Mouse (Mus musculus): ENCODE results near the gene Serpina9. TPM values are rescaled to one million over a fixed set of nuclear protein-coding genes. Genes with fewer than 3 reads are reported as not detected.

Gene Serpina9
- polyA plus RNA-seq, 1 experiment from 2014 or later, result not detected

DNA sequence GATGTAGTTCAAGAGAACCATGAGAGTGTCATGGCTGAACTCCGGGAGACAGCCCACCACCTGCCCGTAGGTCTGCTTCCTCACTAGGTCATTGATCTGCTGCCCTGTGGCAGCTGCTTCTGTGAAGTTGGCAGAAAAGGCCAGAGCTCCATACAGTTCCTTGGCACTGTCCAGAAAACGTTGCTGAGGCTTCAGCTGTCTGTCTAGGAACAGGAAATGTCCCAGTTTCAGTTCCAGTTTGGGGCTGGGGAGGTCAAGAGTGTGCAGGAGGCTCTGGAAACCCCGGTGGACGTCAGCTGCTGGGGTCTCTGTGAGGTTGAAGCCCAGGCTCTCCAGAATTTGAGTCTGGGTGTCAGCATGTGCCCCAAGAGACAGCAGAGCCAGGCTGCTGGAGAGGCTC lies 27.7 kb downstream of the Serpina9 start:
- no peak for ATAC-seq
- 71% methylated on average over 5 of the region's 5 CpGs for WGBS
- no peak overlapping the region for H3K4me2 ChIP-seq (replicated peaks; ENCODE audit: low read depth)

GRCm38 (mm10) chr12:103984935-103985334 lies 28.6 kb downstream of the Serpina9 start:
- no peak for ATAC-seq
- Histone ChIP-seq H3K9ac (ENCODE audit: low read depth, low read length) (no peak overlapping the region), H3K4me2 (replicated peaks; ENCODE audit: low read depth) (no peak overlapping the region), H3K36me3 (ENCODE audit: control insufficient read depth, insufficient read depth) (no peaks in the 10 kb centered on the region), H3K9me3 (ENCODE audit: control insufficient read depth) (no peaks in the 10 kb centered on the region), H3K27me3 (replicated peaks; ENCODE audit: control insufficient read depth, insufficient read depth, low read length) (no peaks in the 10 kb centered on the region), H3K4me3 (ENCODE audit: low read depth, low read length) (no peak overlapping the region), H3K27ac (ENCODE audit: low read depth, low read length) (no peak overlapping the region), H3K4me1 (replicated peaks; ENCODE audit: control insufficient read depth, insufficient read depth, low read length) (no peaks in the 10 kb centered on the region; the same call in 1 of the 2 replicates)
- peak; percentile 70 for TF ChIP-seq CTCF (IDR thresholded peaks at IDR 0.05; ENCODE audit: low read depth)
- 72% methylated on average over 4 of the region's 4 CpGs for WGBS

More for the DNA sequence above, 27.7 kb downstream of the Serpina9 start:
- Histone ChIP-seq H3K9ac (ENCODE audit: low read depth, low read length) (no peak overlapping the region), H3K4me3 (ENCODE audit: low read depth, low read length) (no peak overlapping the region), H3K9me3 (ENCODE audit: control insufficient read depth) (no peaks in the 10 kb centered on the region), H3K36me3 (ENCODE audit: control insufficient read depth, insufficient read depth) (no peaks in the 10 kb centered on the region), H3K4me1 (replicated peaks; ENCODE audit: control insufficient read depth, insufficient read depth, low read length) (no peaks in the 10 kb centered on the region; the same call in 1 of the 2 replicates), H3K27ac (ENCODE audit: low read depth, low read length) (no peak overlapping the region), H3K27me3 (replicated peaks; ENCODE audit: control insufficient read depth, insufficient read depth, low read length) (no peaks in the 10 kb centered on the region)
- no peak for TF ChIP-seq CTCF (IDR thresholded peaks at IDR 0.05; ENCODE audit: low read depth)

DNA sequence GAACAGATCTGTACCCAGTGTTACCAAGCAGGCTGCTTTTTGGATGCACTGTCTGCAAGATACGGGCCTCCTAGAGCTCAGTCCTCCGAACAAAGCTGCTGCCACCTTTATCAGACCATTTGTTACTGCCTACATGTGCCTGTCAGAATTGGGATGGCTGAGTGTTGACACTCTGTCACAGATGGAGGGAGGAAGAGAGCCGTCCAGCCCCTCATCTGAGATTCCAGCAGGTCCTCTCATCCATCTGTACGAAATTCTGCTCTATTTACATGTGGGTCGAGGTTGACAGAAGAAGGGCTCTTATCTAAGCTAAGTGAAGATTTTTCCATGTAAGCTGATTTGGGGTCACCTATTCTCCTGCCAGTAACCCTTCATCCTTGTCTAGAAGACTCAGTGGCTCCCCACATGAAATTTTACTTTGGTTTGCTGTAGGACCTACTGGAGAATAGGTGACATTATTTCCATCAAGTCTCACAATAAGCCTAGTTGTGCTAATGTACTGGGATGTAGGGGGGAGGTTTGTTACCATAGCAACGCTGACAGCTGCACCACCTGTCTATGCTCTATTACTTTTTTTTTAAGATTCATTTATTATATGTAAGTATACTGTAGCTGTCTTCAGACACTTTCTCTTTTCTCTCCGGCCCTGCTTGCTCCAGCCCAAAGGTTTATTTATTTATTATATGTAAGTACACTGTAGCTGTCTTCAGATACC lies 31.8 kb downstream of the Serpina9 start:
- ATAC-seq, result no peak
- no peaks in the 10 kb centered on the region for H3K36me3 ChIP-seq (ENCODE audit: control insufficient read depth, insufficient read depth)
- no peak overlapping the region for H3K9ac ChIP-seq (ENCODE audit: low read depth, low read length)
- no peaks in the 10 kb centered on the region for H3K9me3 ChIP-seq (ENCODE audit: control insufficient read depth)
- no peak for TF ChIP-seq CTCF (IDR thresholded peaks at IDR 0.05; ENCODE audit: low read depth)
- 76% methylated on average over 7 of the region's 7 CpGs for WGBS
- H3K4me3 ChIP-seq (ENCODE audit: low read depth, low read length), result no peak overlapping the region
- no peak overlapping the region for H3K4me2 ChIP-seq (replicated peaks; ENCODE audit: low read depth)
- H3K4me1 ChIP-seq (replicated peaks; ENCODE audit: control insufficient read depth, insufficient read depth, low read length), result no peaks in the 10 kb centered on the region
- no peak overlapping the region for H3K27ac ChIP-seq (ENCODE audit: low read depth, low read length)
- H3K27me3 ChIP-seq (replicated peaks; ENCODE audit: control insufficient read depth, insufficient read depth, low read length), result no peaks in the 10 kb centered on the region

DNA sequence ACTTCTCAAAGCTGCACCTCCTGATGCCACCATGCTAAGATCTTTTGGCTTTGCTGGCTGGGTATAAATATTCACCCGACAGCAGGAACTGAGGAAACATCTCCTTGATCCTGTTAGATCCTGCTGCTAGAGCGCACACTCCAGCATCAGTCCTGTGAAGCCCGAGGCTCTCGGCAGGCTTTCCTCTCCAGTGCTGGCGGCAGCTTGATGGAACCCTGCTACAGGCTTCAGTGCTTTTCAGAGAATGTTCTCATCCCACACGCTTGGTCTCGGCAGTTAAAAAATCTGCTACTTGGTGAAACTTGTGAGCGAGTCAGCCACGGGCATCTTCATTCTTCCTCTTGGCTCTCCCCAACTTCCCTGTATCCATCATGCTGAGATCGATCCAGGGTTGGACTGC lies 35.3 kb downstream of the Serpina9 start:
- 92% methylated on average over 10 of the region's 10 CpGs for WGBS
- no peak overlapping the region for H3K9ac ChIP-seq (ENCODE audit: low read depth, low read length)
- H3K4me3 ChIP-seq (ENCODE audit: low read depth, low read length), result no peak overlapping the region
- no peak for ATAC-seq
- no peak overlapping the region for H3K4me2 ChIP-seq (replicated peaks; ENCODE audit: low read depth)
- no peaks in the 10 kb centered on the region for H3K36me3 ChIP-seq (ENCODE audit: control insufficient read depth, insufficient read depth)
- H3K9me3 ChIP-seq (ENCODE audit: control insufficient read depth), result no peaks in the 10 kb centered on the region
- H3K27ac ChIP-seq (ENCODE audit: low read depth, low read length), result no peak overlapping the region
- H3K27me3 ChIP-seq (replicated peaks; ENCODE audit: control insufficient read depth, insufficient read depth, low read length), result no peaks in the 10 kb centered on the region
- no peaks in the 10 kb centered on the region for H3K4me1 ChIP-seq (replicated peaks; ENCODE audit: control insufficient read depth, insufficient read depth, low read length)
- no peak for TF ChIP-seq CTCF (IDR thresholded peaks at IDR 0.05; ENCODE audit: low read depth)

DNA sequence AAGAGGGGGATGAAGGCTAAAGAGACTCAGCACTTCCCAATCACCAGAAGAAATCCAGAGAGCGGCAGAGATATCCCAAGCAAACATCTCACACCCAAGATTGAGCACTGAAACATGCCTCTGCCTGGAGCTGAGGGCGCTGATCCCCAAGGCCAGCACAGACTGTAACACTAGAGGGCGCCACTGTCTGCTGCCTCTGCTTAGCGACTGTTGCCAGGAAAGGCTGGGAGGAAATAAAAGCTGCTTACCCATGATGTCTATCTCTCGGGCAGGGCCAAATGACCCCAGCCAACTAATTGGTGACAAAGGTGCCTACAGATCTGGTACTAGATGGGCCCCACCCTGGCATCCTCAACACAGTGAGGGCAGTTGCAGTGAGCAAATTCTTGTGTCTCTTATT lies 35.7 kb downstream of the Serpina9 start:
- H3K36me3 ChIP-seq (ENCODE audit: control insufficient read depth, insufficient read depth), result no peaks in the 10 kb centered on the region
- 30% methylated on average over 5 of the region's 5 CpGs for WGBS
- ATAC-seq, result peak; percentile 54
- TF ChIP-seq CTCF (IDR thresholded peaks at IDR 0.05; ENCODE audit: low read depth), result peak; percentile 89
- no peaks in the 10 kb centered on the region for H3K27me3 ChIP-seq (replicated peaks; ENCODE audit: control insufficient read depth, insufficient read depth, low read length)
- no peak overlapping the region for H3K4me3 ChIP-seq (ENCODE audit: low read depth, low read length)
- no peak overlapping the region for H3K4me2 ChIP-seq (replicated peaks; ENCODE audit: low read depth)
- no peak overlapping the region for H3K9ac ChIP-seq (ENCODE audit: low read depth, low read length)
- H3K9me3 ChIP-seq (ENCODE audit: control insufficient read depth), result no peaks in the 10 kb centered on the region
- H3K4me1 ChIP-seq (replicated peaks; ENCODE audit: control insufficient read depth, insufficient read depth, low read length), result no peaks in the 10 kb centered on the region
- no peak overlapping the region for H3K27ac ChIP-seq (ENCODE audit: low read depth, low read length)

DNA sequence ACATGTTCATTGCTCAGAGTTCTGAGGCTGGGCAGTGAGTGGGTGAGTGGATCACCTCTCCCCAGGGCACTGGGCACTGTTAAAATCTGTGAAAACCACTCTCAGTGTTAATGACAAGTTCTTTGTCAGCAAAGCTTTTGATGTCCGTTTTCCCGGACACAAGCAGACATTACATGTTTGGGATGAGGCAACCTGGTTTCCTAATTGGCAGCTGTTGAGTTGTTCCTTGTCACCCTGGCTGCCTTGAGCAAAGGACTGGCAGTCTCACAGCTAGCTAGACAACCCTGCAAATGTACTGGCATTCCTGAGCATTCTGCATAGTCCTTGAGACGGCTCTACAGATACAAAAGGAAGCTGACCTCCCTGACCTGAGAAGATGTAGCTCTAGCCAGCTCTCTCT lies 36.5 kb downstream of the Serpina9 start:
- ATAC-seq, result no peak
- TF ChIP-seq CTCF (IDR thresholded peaks at IDR 0.05; ENCODE audit: low read depth), result no peak
- H3K4me3 ChIP-seq (ENCODE audit: low read depth, low read length), result no peak overlapping the region
- H3K36me3 ChIP-seq (ENCODE audit: control insufficient read depth, insufficient read depth), result no peaks in the 10 kb centered on the region
- H3K9me3 ChIP-seq (ENCODE audit: control insufficient read depth), result no peaks in the 10 kb centered on the region
- no peaks in the 10 kb centered on the region for H3K4me1 ChIP-seq (replicated peaks; ENCODE audit: control insufficient read depth, insufficient read depth, low read length)
- H3K27ac ChIP-seq (ENCODE audit: low read depth, low read length), result no peak overlapping the region
- H3K4me2 ChIP-seq (replicated peaks; ENCODE audit: low read depth), result no peak overlapping the region
- H3K9ac ChIP-seq (ENCODE audit: low read depth, low read length), result no peak overlapping the region
- WGBS, result 82% methylated on average over 3 of the region's 3 CpGs
- no peaks in the 10 kb centered on the region for H3K27me3 ChIP-seq (replicated peaks; ENCODE audit: control insufficient read depth, insufficient read depth, low read length)
